Mouse (Mus musculus) cerebellum, postnatal 10 days (tissue): ENCODE results near the gene Cebpzos.

Experiments
- DNase-seq, 2 experiments: peaks; one replicate each; pipeline ENCODE4 v3.0.0; 2021; ENCODE audit warnings: mixed read lengths in 2 of 2

Cebpzos gene

DNA sequence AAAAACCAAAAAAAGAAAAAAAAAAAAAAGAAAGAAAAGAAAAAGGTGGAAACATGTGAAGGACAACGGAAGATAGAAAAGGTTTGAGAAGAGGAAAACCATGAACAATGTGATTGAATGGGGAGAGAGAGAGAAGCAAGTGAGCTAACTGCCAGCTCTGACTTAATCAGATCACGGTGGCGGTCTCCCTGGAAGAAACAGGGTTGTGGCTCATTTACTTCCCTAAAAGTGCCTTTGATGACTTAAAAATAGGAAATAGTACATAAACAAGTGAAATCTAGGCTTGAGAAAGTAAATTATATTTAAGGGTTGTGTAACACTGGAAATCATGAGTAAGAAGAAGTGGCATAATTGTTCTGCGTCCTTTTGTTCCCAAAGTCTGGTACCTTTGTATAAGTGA lies 22.6 kb downstream of the Cebpzos start:
- DNase-seq: no peak

DNA sequence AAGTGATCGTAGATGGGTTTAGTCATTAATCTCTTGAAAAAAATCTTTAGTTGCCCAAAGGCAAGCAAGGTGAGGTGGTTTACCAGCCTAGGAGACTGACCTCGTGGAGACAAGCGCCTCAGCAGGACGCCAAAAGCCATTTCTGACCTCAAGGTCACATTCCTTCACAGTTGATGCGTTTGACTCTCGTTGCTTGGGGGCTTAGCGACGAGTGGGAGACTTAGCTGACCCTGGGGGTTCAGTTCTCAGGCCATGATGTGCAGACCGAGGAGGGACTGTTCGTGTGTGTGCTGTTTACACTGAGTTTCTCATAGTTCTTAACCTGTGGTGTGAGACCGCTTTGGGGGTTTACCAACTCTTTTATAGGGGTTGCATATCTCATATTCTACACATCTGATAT lies 26.3 kb downstream of the Cebpzos start:
- DNase-seq: no peak

DNA sequence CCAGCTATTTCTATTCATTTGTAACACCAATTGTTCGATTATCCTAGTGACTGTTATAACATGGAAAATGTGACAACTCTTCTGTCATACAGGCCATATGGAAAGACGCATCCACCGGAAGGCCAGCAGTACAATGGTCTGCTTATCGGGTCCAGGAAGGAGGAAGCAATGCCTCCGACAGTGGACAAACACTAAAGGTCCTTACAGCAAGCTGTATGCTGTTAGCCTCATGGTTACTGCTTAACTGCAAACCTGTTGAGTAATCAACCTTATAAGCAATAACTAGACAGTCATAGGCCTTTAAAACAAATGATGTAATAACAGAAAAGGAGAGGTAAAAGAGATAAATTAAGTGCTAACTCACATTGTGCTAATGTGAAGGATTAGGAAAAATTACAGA lies 34.9 kb downstream of the Cebpzos start:
- DNase-seq: no peak

DNA sequence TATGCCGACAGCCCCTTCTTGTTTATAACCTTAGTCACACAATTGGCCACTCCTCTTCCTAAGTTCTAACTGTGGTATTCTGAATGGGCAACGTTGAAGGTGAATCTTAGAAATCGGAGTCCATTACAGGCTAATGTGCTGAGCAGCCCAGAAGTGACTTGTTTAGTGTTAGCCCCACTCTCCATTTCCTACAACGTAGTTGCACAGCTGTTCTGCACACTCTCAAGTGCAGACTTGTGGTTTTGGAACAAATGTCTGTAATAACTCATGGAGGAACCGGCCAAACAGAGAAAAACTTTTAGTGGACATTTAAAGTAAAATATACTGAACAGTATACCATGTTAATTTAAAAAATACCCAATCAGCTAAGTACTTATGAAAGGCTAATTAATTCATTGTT lies 35.8 kb downstream of the Cebpzos start:
- no peak for DNase-seq

DNA sequence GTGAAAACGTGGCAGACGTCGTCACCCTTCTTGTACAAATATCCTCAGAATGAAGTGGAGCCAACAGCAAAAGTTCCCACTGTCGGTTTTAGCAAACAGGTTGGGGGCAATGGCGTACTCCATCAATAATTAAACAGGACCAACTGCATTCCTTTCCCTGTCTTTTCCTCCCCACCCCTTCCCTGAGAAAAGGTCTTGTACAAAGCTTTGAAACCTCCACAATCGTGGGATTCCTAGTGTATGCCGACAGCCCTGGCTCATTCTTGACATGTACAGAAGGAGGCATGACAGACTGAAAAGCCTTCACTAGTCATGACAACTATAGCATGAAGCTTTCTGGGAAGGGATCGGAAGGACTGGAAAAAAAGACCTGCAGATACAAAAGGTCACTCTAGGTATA lies 36.9 kb downstream of the Cebpzos start:
- no peak for DNase-seq

DNA sequence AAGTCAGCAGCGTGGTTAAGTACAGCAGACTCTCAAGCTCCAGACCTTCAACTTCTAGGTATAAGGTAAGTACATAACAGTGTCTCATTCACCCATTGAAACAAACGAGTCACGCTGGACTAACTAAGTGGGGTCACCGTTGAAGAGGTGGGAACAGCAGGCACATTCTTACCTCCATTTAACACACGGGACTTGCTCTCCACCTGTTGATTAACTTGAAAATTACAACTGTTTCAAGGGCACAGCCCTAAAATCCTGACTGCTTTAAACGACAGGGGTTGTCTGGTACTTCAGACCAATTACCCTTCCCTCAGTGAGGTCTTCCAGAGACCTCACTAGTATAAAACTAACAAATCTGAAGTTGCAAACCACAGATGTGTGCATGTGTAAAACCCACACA lies 43.2 kb downstream of the Cebpzos start:
- DNase-seq: no peak

DNA sequence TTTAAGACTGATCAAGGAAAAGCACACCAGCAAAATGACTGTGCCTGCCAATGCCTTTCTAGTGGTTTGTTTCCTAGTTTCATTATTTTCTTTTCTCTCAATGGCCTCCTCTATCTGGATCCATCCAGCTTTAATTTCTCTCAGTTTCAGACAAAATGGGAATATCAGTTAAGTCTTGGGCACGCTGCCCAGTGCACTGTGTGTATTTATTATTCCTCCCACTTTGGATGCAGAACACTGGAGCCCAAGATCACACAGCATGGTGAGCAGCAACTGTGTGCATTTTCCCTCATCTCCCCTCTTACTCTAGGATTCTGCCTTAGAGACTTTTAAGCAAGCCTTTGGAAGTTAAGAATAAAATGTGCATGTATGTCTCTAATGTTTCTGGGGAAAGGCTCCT lies 48.1 kb downstream of the Cebpzos start:
- DNase-seq: peak; percentile 16 to 34

DNA sequence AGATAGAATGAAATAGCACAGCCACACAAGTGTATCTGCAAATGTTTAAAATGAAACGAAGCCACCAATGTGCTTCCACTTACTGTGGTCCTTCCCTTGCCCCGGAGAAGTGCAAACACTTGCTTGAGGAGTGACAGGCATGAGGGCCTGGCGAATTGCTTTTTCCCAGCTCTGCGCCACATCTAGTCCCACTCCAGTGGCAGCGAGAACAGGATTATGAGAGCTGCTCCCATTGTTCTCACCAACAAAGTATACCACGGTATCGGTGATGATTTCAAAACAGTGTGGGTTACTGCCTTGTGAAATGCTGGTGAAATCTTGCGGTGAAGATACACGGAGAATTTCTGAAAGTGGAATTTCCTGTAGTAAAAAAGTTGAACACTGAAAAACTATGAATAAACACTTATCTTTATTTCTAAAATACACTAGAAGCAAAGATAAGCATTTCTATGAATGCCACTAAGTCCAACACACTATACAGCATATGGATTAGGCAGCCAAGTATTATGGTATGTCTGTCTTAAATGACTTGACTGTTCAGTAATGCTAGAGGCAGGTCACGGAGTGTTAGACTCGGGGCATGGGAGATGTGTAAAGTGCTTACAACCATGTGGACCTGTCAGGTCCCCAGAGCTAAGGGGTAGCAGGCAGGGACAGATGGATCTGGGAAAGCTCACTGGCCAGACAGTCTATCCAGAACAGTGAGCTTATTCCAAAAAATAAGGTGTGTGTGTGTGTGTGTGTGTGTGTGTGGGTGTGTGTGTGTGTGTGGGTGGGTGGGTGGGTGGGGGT lies 50.0 kb downstream of the Cebpzos start:
- DNase-seq: no peak

DNA sequence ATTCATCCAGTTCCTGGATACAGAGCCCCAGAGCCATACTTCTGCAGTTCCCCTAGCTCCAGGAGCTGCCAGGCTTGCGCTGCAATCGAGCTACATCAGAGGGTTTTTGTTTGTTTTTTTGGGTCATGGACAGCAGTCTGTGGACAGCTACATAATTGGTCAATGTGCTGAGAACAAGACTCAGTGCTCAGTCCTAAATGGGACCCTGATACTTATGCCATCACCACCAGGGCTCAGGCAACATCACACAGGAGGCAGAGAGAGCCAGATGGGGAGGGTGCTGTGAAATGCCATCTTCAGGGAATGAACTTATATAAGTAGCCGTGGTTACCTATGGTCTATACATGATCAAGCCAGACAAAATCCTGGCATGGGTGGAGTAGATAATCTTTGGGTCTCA lies 52.2 kb downstream of the Cebpzos start:
- no peak for DNase-seq
